Mouse (Mus musculus) kidney, postnatal 4 days (tissue): Measurements from ENCODE around the gene Ppp1r9b.

Experiments used
- DNase-seq, 2 experiments: peaks; one replicate each; pipeline ENCODE4 v3.0.0; 2021; ENCODE audit warnings: mixed read lengths in 2 of 2

Ppp1r9b gene

DNA sequence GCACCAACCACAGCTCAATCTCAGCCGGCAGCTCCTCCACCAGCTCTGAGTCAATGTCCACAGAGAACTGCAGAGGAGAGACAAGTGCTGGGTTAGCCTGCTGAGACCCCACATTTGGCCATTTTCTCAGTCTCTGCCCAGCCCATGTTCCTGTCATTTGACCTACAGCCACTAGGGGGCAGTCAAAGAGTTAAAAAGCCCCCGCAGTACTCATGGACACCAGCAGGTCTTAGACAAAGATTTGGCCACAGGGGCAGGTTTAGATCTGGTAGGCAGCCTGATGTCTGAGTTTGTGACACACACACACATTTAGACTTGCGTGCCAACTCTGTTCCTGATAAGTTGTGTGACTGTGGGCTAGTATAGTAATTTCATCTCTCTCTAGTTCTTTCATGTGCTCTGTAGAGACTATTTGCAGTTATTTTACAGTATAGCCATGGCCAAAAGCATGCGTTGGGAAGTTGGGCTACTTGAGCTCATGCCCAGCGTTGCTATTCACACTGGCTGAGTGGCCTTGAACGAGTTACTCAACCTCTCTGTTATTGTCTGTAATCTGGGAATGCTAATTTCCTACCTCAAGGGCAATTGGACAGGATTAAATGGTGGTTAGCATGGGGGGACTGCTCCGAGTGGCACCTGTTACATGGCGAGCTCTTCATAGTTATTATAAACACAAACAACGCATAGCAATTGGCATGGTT is 56.3 kb downstream of the Ppp1r9b start:
- peak; percentile 73 to 75 for DNase-seq

DNA sequence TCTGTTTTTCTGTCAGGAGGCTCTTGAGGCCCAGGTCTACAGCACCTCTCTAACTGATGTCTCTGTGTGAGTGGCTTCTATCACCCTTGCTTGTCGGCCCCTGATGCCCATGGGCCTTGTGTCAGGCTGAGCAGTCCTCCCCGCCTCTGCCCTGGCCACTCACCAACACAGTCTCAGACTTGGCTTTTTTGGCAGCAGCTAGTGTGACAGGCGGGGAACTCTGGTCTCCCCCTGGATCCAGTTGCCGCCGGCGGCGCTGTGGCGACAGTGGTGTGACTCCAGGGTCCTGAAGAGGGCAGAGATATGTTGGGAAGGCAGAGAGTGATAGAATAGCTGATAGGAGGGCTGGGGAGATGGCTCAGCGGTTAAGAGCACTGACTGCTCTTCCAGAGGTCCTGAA is 62.2 kb downstream of the Ppp1r9b start:
- no peak for DNase-seq
